Mouse (Mus musculus): ENCODE results near the gene Incenp. TPM values are rescaled to one million over a fixed set of nuclear protein-coding genes. Genes with fewer than 3 reads are reported as not detected.
"Not testable (repeated sequence)": the region's sequence is repeated elsewhere in the genome, so short reads cannot be mapped to it uniquely, and the experiment has no call there.

Gene Incenp
- polyA plus RNA-seq, 1 experiment = 159 TPM

DNA sequence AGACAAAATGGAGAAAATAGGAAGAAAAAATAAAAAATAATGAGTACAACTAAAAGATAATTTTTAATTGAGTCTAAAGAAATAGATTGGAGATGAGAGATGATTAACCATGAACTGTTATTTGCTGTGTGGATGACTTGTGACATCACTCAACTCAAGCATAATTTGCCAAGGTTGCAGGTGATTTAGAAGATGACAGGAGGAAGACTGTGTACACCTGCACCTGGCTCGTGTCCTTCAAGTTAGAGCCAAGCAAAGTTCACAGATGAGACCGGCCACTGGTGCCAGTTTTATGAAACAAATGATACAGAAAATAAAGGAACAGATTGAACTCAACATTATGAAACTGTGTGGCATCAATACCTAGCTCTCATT is 62.0 kb downstream of the Incenp start:
- no peak overlapping the region for H3K4me3 ChIP-seq (ENCODE audit: insufficient read depth, low read length)
- no peaks in the 10 kb centered on the region for H3K4me1 ChIP-seq (ENCODE audit: control insufficient read depth, insufficient read depth, low read length)
- TF ChIP-seq POLR2A (IDR thresholded peaks at IDR 0.05; ENCODE audit: borderline replicate concordance, low read depth, low read length) = no peak
- TF ChIP-seq CTCF (IDR thresholded peaks at IDR 0.05; ENCODE audit: low read depth, low read length) = no peak

DNA sequence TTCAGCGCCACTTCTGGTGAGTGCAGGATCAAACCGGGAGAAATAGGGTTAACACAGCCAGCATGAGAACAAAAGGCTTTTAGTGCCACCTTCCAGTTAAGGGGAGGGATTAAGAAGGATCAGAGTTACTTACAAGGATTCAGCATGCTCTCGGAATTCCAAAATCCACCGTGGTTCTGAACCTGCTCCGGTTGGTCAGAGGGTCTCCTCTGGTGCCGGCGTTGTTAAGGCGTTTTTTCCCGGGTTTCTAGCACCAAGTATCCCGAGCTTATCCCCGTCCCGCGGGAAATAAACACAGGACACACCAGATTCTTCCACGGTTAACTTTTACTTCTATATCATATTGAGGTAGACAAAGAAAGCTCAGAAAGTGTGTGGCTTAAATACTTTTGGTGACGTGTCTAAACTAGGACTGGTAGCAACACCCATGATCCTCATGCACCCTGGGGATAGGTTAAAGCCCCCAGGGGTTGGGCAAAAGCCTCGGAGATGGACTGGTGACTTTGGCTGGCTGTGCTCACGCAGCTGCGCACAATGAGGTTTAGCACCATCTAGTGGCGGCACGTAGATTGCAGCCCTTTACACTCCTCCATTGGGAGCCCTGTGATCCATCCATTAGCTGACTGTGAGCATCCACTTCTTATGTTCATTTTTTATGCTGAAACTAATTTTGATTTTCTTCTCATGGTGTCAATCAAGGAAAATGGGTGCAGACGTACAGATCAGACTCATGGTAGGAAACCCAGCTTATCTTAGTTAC is 62.6 kb downstream of the Incenp start:
- not testable (repeated sequence) for H3K4me1 ChIP-seq (ENCODE audit: control insufficient read depth, insufficient read depth, low read length); H3K27ac ChIP-seq (ENCODE audit: insufficient read depth, low read depth, low read length)
- peak overlapping the region; percentile 42 for H3K4me3 ChIP-seq (ENCODE audit: insufficient read depth, low read length)

More for the DNA sequence above, 62.0 kb downstream of the Incenp start:
- no peak overlapping the region for H3K27ac ChIP-seq (ENCODE audit: insufficient read depth, low read depth, low read length)

Other genes starting within 250 kb of the Incenp start
- gene Scgb2a2, start 52.0 kb downstream of the Incenp start, polyA plus RNA-seq (2012; ENCODE audit: insufficient read depth, insufficient read length, missing spikeins) = not detected in 2 replicates
- gene Fth1, start 81.0 kb upstream of the Incenp start, polyA plus RNA-seq (2012; ENCODE audit: insufficient read depth, insufficient read length, missing spikeins) = 20,335 and 20,363 TPM in 2 replicates
- 0.44 and 2.3 TPM in 2 replicates for gene Best1, start 102.1 kb upstream of the Incenp start, polyA plus RNA-seq (2012; ENCODE audit: insufficient read depth, insufficient read length, missing spikeins)
- 156 and 178 TPM in 2 replicates for gene Rab3il1, start 102.1 kb upstream of the Incenp start, polyA plus RNA-seq (2012; ENCODE audit: insufficient read depth, insufficient read length, missing spikeins)
- gene Fads3, start 142.0 kb upstream of the Incenp start, polyA plus RNA-seq (2012; ENCODE audit: insufficient read depth, insufficient read length, missing spikeins) = 4.6 and 6.5 TPM in 2 replicates
- 6.4 and 10.8 TPM in 2 replicates for gene Fads2, start 202.2 kb upstream of the Incenp start, polyA plus RNA-seq (2012; ENCODE audit: insufficient read depth, insufficient read length, missing spikeins)

Data from bone marrow macrophage, adult 2 months (primary cell).